Mouse (Mus musculus) thymus, postnatal 25 days (tissue): ENCODE data around the gene Olfr736.

ENCODE experiments used
- DNase-seq: peaks from one replicate; pipeline ENCODE4 v3.0.0; 2022

Gene Olfr736

DNA sequence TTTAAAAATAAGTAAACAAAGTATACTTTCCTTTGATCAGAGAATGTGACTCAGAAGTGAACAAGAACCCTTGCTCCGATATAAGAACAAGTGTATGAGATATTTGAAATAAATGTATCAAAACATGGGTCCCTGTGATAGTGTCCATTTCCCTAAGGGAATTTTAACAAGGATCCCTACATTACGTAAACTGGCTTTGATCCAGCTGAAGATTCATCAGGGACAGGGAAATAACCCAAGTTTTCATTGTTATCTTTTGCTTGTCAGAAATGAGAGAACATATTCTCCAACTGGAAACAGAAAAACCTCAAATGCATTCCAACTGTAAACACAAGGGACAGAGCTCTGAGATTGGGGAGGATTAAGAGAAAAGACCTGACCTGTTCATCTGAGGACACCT, at the start of gene Olfr736:
Gene Olfr736, plus strand, starts transcription at position 301 of the 400 bp plus-strand sequence.
- DNase-seq, result no peak

DNA sequence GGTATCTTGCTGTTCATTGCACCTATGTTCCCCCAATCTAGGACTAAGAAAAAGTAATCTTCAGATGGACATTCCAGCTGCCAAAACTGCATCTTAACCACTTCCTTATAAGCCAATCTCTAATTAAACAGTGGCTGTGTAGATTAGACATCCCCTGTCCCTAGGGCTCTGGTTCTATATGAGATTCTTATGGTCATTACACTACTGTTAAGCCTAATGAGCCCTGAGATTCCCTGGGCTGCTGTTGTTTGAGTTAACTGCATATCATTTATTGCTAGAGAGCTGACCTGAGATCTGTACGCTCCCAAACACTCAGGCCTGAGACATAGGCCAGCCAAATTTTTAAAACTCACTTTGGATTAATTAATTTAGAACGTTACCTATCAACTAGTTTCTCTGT, 32.2 kb upstream of the Olfr736 start, which contains the start of gene Olfr735:
Gene Olfr735, minus strand, starts transcription at position 77 of the 400 bp plus-strand sequence.
- no peak for DNase-seq

DNA sequence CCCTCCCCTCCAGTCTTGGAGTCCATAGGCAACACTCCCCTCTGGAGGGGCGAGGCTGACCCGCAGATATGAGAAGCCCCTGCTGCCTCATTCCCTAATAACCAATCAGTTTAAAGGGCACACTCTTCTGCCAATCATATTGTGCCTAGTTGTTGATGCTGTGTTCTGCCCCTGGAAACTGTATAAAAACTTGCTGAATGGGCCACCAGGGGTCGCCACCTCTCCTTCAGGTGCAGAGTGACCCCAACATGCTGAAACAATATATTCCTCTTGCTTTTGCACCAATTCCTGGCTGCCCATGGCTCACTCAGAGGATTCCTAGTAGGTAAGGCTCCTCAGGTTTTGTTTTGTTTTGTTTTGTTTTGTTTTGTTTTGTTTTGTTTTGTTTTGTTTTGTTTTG, 28.5 kb upstream of the Olfr736 start:
- no peak for DNase-seq

DNA sequence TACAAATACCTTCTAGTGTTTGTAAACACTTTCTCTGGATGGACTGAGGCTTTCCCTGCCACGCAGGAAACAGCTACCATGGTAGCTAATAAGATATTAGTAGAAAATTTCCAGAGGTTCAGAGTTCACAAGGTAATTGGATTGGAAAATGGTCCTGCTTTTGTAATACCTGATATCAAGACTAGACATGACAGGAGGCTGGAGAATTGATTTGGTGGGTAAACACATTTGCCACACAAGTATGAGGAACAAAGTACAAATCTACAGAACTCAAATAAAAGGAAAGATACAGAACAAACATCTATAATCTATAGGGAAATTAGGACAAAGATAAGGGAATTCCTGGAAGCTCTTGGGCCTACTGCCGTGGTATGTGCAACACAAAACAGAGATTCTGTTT, 24.2 kb upstream of the Olfr736 start:
- no peak for DNase-seq

GRCm38 (mm10) chr14:50357593-50357992, 23.4 kb upstream of the Olfr736 start, which contains the start of gene Tlr11:
Tlr11 (plus strand) TSS chr14:50357914.
- DNase-seq, result no peak

GRCm38 (mm10) chr14:50360480-50360879, 20.5 kb upstream of the Olfr736 start:
- DNase-seq, result no peak

- no peak for DNase-seq
These were observed 17.4 kb upstream of the Olfr736 start for GRCm38 (mm10) chr14:50363561-50363960.

DNA sequence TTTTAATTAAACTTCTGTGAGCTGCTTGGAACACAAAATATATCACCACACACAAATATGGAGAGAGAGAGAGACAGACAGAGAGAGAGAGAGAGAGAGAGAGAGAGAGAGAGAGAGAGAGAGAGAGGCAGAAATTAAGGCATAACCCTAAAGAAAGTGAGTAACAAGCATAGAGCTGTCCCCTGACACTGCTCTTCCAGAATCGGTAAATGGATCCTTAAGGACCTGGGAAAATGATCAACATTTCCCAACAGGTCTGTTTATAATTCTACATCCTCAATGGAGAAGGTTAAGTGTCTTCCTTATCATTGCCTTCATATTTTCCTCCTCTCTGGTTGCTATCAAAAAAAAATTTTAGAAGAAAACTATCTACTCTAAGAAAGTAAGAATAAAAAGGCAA, 26.3 kb downstream of the Olfr736 start, which contains the start of gene Olfr738:
Gene Olfr738, plus strand, starts transcription at position 301 of the 400 bp plus-strand sequence.
- DNase-seq, result no peak

DNA sequence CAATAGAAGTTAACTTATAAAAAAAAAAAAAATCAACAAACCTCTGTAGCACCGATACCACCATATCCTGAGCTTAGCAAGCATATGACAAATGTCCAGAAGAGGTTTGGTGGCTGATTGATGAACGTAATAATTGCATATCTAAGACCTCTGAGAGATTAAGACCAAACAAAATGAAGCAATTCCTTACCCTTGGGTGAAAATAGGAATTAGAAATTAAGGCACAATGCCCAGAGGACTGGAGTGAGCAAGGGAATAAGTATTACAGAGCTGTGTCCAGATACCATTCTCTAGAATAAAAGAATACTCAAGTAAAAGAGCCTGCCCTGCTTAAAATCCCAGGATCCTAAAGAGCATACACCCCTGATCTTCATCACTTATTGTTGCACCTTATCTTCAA, 37.4 kb downstream of the Olfr736 start, which contains the start of gene Olfr739:
Gene Olfr739, plus strand, starts transcription at position 301 of the 400 bp plus-strand sequence.
- DNase-seq, result no peak
